Mouse (Mus musculus) embryonic facial prominence, embryonic 10.5 days (tissue): ENCODE data around the gene Arhgap20. TPM values are rescaled to one million over a fixed set of nuclear protein-coding genes. Genes with fewer than 3 reads are reported as not detected.

ENCODE experiments used
- DNase-seq: peaks from one replicate; pipeline ENCODE4 v3.0.0-alpha.2; 2017; ENCODE audit warnings: low spot score
- H3K27ac ChIP-seq: fragments of 300-500 bp; sonication (generic); replicated peaks from 2 replicates; pipeline ENCODE4 v1.5.1; 2016; ENCODE audit warnings: mild to moderate bottlenecking
- H3K27me3 ChIP-seq: fragments of 300-500 bp; sonication (generic); replicated peaks from 2 replicates; pipeline ENCODE4 v1.6.1; 2016; ENCODE audit warnings: low read depth, mild to moderate bottlenecking; ENCODE audit not compliant: poor library complexity, severe bottlenecking
- H3K36me3 ChIP-seq: fragments of 300-500 bp; sonication (generic); replicated peaks from 2 replicates; pipeline ENCODE4 v1.6.1; 2016; ENCODE audit warnings: mild to moderate bottlenecking, moderate library complexity
- H3K4me1 ChIP-seq: fragments of 300-500 bp; sonication (generic); 2 replicates; pipeline ENCODE4 v1.6.1; 2016
- H3K4me3 ChIP-seq: fragments of 300-500 bp; sonication (generic); 2 replicates; pipeline ENCODE4 v1.5.1; 2016; ENCODE audit warnings: mild to moderate bottlenecking, moderate library complexity
- H3K9me3 ChIP-seq: fragments of 300-500 bp; sonication (generic); 2 replicates; pipeline ENCODE4 v1.6.1; 2016; ENCODE audit warnings: mild to moderate bottlenecking
- WGBS: fragments of 180-500 bp; shearing (Covaris S2); methylation state at CpG from one replicate; pipeline ENCODE4 v1.1.7; 2016; 5-methylcytosine and 5-hydroxymethylcytosine counted together
- polyA plus RNA-seq: library from polyadenylated mRNA; unstranded; fragments of >200 nt; fragmentation: Nextera tagmentation; extraction: Ambion mirVana; gene quantifications from 2 replicates; pipeline ENCODE4 v1.2.1, GENCODE M21; 2016

The Arhgap20 gene
- polyA plus RNA-seq, result 1.0 and 1.5 TPM in 2 replicates

- Histone ChIP-seq H3K27ac (peak within 1 kb of the TSS; percentile 79), H3K9me3 (no peaks in the 10 kb centered on the region), H3K4me1 (peaks cover 24% of the 10 kb centered on the region), H3K4me3 (peak within 1 kb of the TSS; percentile 80), H3K36me3 (no peaks in the 10 kb centered on the region), H3K27me3 (peaks cover 85% of the 10 kb centered on the region)
- peak; percentile 89 for DNase-seq
- WGBS, result under 1% methylated on average over 77 of the region's 77 CpGs
Observed at GRCm38 (mm10) chr9:51764921-51765416, at the start of gene Arhgap20. Gene Arhgap20, plus strand, starts transcription at chr9:51765337.

GRCm38 (mm10) chr9:51718793-51719192 lies 46.3 kb upstream of the Arhgap20 start:
- Histone ChIP-seq H3K9me3 (no peaks in the 10 kb centered on the region), H3K4me1 (no peaks in the 10 kb centered on the region), H3K27me3 (no peaks in the 10 kb centered on the region), H3K36me3 (no peaks in the 10 kb centered on the region), H3K4me3 (no peak overlapping the region), H3K27ac (no peak overlapping the region)
- no peak for DNase-seq
- 91% methylated on average over 3 of the region's 3 CpGs for WGBS

GRCm38 (mm10) chr9:51727960-51728359 lies 37.2 kb upstream of the Arhgap20 start:
- no peak overlapping the region for H3K27ac ChIP-seq
- H3K4me1 ChIP-seq, result no peaks in the 10 kb centered on the region
- no peak for DNase-seq
- no peak overlapping the region for H3K4me3 ChIP-seq
- WGBS, result 68% methylated on average over 6 of the region's 6 CpGs
- H3K27me3 ChIP-seq, result no peaks in the 10 kb centered on the region
- no peaks in the 10 kb centered on the region for H3K36me3 ChIP-seq
- H3K9me3 ChIP-seq, result no peaks in the 10 kb centered on the region

GRCm38 (mm10) chr9:51735180-51736034 lies 29.7 kb upstream of the Arhgap20 start:
- Histone ChIP-seq H3K27ac (no peak overlapping the region), H3K4me1 (peaks cover 8% of the 10 kb centered on the region), H3K36me3 (no peaks in the 10 kb centered on the region), H3K27me3 (no peaks in the 10 kb centered on the region), H3K9me3 (no peaks in the 10 kb centered on the region), H3K4me3 (no peak overlapping the region)
- DNase-seq, result no peak
- WGBS, result 63% methylated on average over 9 of the region's 9 CpGs

- Histone ChIP-seq H3K27me3 (no peaks in the 10 kb centered on the region), H3K36me3 (no peaks in the 10 kb centered on the region), H3K4me1 (peaks cover 8% of the 10 kb centered on the region), H3K4me3 (no peak overlapping the region), H3K27ac (no peak overlapping the region), H3K9me3 (no peaks in the 10 kb centered on the region)
- 82% methylated on average over 5 of the region's 5 CpGs for WGBS
- DNase-seq, result no peak
Observed at GRCm38 (mm10) chr9:51736750-51737368, 28.3 kb upstream of the Arhgap20 start.

DNA sequence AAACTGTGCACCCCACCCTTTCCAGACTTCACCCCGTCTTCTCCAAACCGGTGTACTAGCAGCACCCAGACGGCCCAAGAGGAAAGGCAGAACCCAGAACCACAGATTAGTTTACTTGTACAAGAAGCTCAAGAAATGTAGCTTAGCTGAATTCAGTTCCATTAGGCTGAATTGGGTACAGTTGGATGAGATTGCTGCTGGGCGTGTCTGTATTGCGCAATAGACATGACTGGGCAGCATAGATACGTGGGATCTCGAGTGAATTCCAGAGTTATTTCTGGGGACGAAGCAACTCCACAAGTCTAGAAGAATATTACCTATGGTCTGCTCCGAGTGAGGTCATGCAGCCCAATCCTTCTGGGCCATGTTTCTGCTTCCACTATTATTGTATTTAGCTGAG lies 26.8 kb upstream of the Arhgap20 start:
- Histone ChIP-seq H3K4me1 (peaks cover 8% of the 10 kb centered on the region), H3K4me3 (no peak overlapping the region), H3K27me3 (no peaks in the 10 kb centered on the region), H3K9me3 (no peaks in the 10 kb centered on the region), H3K36me3 (no peaks in the 10 kb centered on the region), H3K27ac (no peak overlapping the region)
- WGBS, result 92% methylated on average over 9 of the region's 9 CpGs
- DNase-seq, result no peak

- no peak for DNase-seq
- no peak overlapping the region for H3K27ac ChIP-seq
- 92% methylated on average over 4 of the region's 4 CpGs for WGBS
- H3K4me1 ChIP-seq, result peaks cover 8% of the 10 kb centered on the region
- H3K4me3 ChIP-seq, result no peak overlapping the region
- H3K27me3 ChIP-seq, result no peaks in the 10 kb centered on the region
- H3K36me3 ChIP-seq, result no peaks in the 10 kb centered on the region
- no peaks in the 10 kb centered on the region for H3K9me3 ChIP-seq
Observed at GRCm38 (mm10) chr9:51739826-51740225, 25.3 kb upstream of the Arhgap20 start.

GRCm38 (mm10) chr9:51750144-51750543 lies 15.0 kb upstream of the Arhgap20 start:
- Histone ChIP-seq H3K9me3 (no peaks in the 10 kb centered on the region), H3K4me3 (no peak overlapping the region), H3K4me1 (peaks cover 11% of the 10 kb centered on the region; the same call in 1 of the 2 replicates), H3K27ac (no peak overlapping the region), H3K27me3 (no peaks in the 10 kb centered on the region), H3K36me3 (no peaks in the 10 kb centered on the region)
- no peak for DNase-seq
- WGBS, result 75% methylated on average over 4 of the region's 4 CpGs

DNA sequence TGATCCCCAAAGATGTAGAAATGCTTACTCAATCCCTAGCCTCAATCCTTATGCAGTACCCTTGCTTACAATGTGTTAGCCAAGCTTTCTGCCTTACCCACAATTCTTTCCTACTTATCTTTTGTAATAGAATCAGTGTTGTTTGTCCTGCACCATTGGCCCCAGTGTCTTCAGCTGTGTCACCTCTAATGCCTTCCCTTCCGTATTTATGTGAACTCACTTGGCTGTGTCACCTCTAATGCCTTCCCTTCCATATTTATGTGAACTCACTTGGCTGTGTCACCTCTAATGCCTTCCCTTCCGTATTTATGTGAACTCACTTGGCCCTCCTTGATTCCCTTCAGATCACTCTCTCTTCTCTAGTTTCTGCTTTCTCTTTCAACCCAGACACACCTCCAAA lies 4.1 kb upstream of the Arhgap20 start:
- no peaks in the 10 kb centered on the region for H3K36me3 ChIP-seq
- DNase-seq, result no peak
- no peak overlapping the region for H3K4me3 ChIP-seq
- peaks cover 12% of the 10 kb centered on the region for H3K4me1 ChIP-seq
- H3K9me3 ChIP-seq, result no peaks in the 10 kb centered on the region
- H3K27ac ChIP-seq, result no peak overlapping the region
- peaks cover 61% of the 10 kb centered on the region for H3K27me3 ChIP-seq
- 70% methylated on average over 2 of the region's 2 CpGs for WGBS

GRCm38 (mm10) chr9:51764041-51764875 lies 879 bp upstream of the Arhgap20 start:
- H3K36me3 ChIP-seq, result no peaks in the 10 kb centered on the region
- H3K9me3 ChIP-seq, result no peaks in the 10 kb centered on the region
- peaks cover 88% of the 10 kb centered on the region for H3K27me3 ChIP-seq
- H3K4me3 ChIP-seq, result peak overlapping the region; percentile 80
- DNase-seq, result no peak
- 7% methylated on average over 12 of the region's 12 CpGs for WGBS
- H3K4me1 ChIP-seq, result peaks cover 24% of the 10 kb centered on the region
- peak overlapping the region; percentile 79 for H3K27ac ChIP-seq

DNA sequence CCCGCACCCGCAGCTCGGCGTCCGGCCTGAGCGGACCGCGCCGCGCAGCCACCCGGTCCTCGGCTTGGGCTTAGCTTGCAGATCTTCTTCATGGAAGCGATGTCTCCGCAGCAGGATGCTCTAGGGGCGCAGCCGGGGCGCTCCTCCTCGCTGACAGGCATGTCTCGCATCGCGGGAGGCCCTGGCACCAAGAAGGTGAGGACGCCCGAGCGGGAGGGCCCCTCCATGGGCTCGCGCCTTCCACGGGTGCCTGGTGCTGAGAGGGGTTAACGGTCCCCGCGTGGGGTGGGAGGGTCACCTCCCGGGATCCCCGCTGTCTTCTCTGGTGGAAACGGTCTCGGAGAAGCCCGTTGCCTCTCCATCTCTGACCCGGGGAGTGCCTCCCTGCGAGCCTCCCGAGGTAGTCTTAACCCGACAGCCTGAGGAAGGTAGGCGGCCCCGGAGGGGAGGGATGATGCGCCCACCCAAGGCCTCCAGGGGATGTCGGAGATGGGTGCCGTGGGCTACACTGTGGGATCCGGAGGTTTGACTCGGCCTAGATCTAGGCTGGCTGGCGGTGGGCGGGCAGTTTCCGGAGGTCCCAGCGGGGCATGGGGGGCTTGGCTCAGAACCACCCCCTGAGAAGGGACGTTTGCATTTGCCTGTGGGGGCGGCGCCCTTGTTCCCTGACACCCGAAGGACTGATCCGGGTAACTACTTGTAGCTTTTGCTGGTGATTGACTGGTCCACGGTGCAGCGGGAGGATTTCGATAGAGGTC lies 459 bp downstream of the Arhgap20 start:
- Histone ChIP-seq H3K4me3 (peak overlapping the region; percentile 80), H3K9me3 (no peaks in the 10 kb centered on the region), H3K4me1 (peaks cover 24% of the 10 kb centered on the region), H3K36me3 (no peaks in the 10 kb centered on the region), H3K27me3 (peaks cover 79% of the 10 kb centered on the region), H3K27ac (peak overlapping the region; percentile 79; the same call in 1 of the 2 replicates)
- WGBS, result under 1% methylated on average over 58 of the region's 58 CpGs
- no peak for DNase-seq
